ENCODE assay signal across 8 mouse cellular contexts in the genomic region with DNA sequence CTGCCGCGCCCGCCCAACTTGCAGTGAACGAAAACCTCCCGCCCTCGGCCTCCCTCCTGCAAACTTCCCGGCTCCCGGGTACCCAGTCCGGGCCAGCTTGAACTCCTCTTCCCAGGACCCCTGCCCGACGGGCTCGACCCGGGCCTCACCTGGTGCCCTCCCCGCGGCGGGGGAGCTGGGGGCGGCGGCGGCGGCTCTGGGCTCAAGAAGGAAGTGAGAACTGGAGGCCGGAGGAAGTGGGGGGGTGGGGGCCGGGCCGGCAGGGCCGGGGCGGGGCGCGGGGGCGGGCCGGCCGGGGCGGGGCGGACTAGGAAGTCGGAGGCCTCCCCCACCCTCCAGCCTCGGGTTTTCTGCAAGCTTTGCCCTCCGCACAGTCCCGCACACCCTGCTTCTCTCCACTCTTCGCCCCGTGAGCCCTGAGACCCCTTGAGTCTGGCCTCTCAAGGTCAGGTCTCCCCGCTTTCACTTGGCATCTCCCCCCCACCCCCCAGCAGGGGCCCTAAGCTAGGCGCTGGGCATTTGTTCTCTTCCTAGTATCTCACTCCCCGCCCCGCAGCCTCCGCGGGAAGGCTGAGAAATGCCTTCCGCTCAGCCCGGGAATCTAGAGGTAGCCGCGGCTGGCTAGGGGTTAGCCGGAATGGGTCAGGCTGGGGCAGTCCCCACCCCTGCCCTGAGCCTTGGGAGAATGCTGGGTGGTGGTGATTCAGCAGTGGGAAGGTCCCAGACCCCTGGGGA. TPM values are rescaled to one million over a fixed set of nuclear protein-coding genes. Genes with fewer than 3 reads are reported as not detected.
DNase-seq lines count a peak whose midpoint lies in the region; ATAC-seq and TF ChIP-seq lines count a peak whose summit lies in the region.

No protein-coding gene starts in this region.

- peak overlapping the region; percentile 81 for H3K4me3 ChIP-seq in forebrain, embryonic 12.5 days (replicated peaks)
- H3K4me3 ChIP-seq in lung, postnatal 0 days (ENCODE audit: low read depth, low read length): peak overlapping the region; percentile 93
- peak overlapping the region; percentile 70 for H3K4me3 ChIP-seq in olfactory bulb, adult 2 months (ENCODE audit: insufficient read depth, low read depth, low read length)
- H3K4me3 ChIP-seq in thymus, adult 2 months (ENCODE audit: control insufficient read depth, insufficient read depth, low read length): peak overlapping the region; percentile 84

- H3K9ac ChIP-seq in forebrain, embryonic 12.5 days: peak overlapping the region; percentile 85
- peak overlapping the region; percentile 95 for H3K9ac ChIP-seq in lung, postnatal 0 days (replicated peaks; ENCODE audit: low read depth)

- TF ChIP-seq POLR2A in olfactory bulb, adult 2 months (IDR thresholded peaks at IDR 0.05; ENCODE audit: insufficient read depth, low read depth, low read length): 0 out of 2 replicates have a peak, but pooled peaks have one; percentile 17
- peak; percentile 68 for TF ChIP-seq POLR2A in thymus, adult 2 months (IDR thresholded peaks at IDR 0.05; ENCODE audit: control insufficient read depth, extremely low read depth, insufficient read depth, low read length, poor library complexity)

- no peaks in the 10 kb centered on the region for H3K27me3 ChIP-seq in forebrain, embryonic 12.5 days
- no peaks in the 10 kb centered on the region for H3K27me3 ChIP-seq in lung, postnatal 0 days (replicated peaks; ENCODE audit: insufficient read depth, low read length)
- no peaks in the 10 kb centered on the region for H3K27me3 ChIP-seq in thymus, adult 2 months (ENCODE audit: control insufficient read depth, insufficient read depth, low read length)

- under 1% methylated on average over 32 of the region's 49 CpGs for WGBS in forebrain, embryonic 12.5 days
- 1% methylated on average over 31 of the region's 49 CpGs for WGBS in lung, postnatal 0 days
- WGBS in olfactory bulb, adult 2 months: under 1% methylated on average over 48 of the region's 49 CpGs
- under 1% methylated on average over 44 of the region's 49 CpGs for WGBS in thymus, adult 2 months

- no peak for TF ChIP-seq EP300 in lung, postnatal 0 days (IDR thresholded peaks at IDR 0.05)

- ATAC-seq in cerebellum, adult (ENCODE audit: insufficient number of reproducible peaks, low FRiP score, low TSS enrichment): peak; percentile 56
- ATAC-seq in forebrain, embryonic 12.5 days (ENCODE audit: low FRiP score): peak; percentile 78
- ATAC-seq in lung, postnatal 0 days: peak; percentile 81

- peak overlapping the region; percentile 91 for H3K4me2 ChIP-seq in forebrain, embryonic 12.5 days
- H3K4me2 ChIP-seq in lung, postnatal 0 days (replicated peaks; ENCODE audit: low read depth, low read length): peak overlapping the region; percentile 81

- no peaks in the 10 kb centered on the region for H3K36me3 ChIP-seq in forebrain, embryonic 12.5 days (replicated peaks)
- no peaks in the 10 kb centered on the region for H3K36me3 ChIP-seq in lung, postnatal 0 days (ENCODE audit: insufficient read depth, low read length)
- no peaks in the 10 kb centered on the region for H3K36me3 ChIP-seq in thymus, adult 2 months (ENCODE audit: control insufficient read depth, insufficient read depth, low read length)

- peak; percentile 54 for DNase-seq in ES-CJ7 (ENCODE audit: low read depth, low spot score)
- DNase-seq in heart, postnatal 10 days: peak; percentile 84
- peak; percentile 73 to 87 for DNase-seq in kidney, postnatal 36 days
- DNase-seq in lung, postnatal 0 days (ENCODE audit: low spot score): peak; percentile 92
- DNase-seq in thymus, adult 2 months: peak; percentile 84

- no peaks in the 10 kb centered on the region for H3K9me3 ChIP-seq in forebrain, embryonic 12.5 days
- no peaks in the 10 kb centered on the region for H3K9me3 ChIP-seq in lung, postnatal 0 days (ENCODE audit: low read length)

- peak overlapping the region; percentile 84 for H3K27ac ChIP-seq in forebrain, embryonic 12.5 days
- H3K27ac ChIP-seq in lung, postnatal 0 days (ENCODE audit: low read length): peak overlapping the region; percentile 99
- H3K27ac ChIP-seq in olfactory bulb, adult 2 months (ENCODE audit: insufficient read depth, low read depth, low read length): peak overlapping the region; percentile 87
- peak overlapping the region; percentile 97 for H3K27ac ChIP-seq in thymus, adult 2 months (ENCODE audit: control insufficient read depth, insufficient read depth, low read length)

- intact Hi-C loops in heart, postnatal 10 days (cut with DNase I): loop anchor here (1.0 to 10.0 kb wide), 2 partner anchors 58 to 595 kb away; no protein-coding TSS in a partner anchor

- TF ChIP-seq CTCF in lung, postnatal 0 days (IDR thresholded peaks at IDR 0.05): no peak; the same call in 1 of the 2 replicates
- TF ChIP-seq CTCF in olfactory bulb, adult 2 months (IDR thresholded peaks at IDR 0.05; ENCODE audit: insufficient read depth, low read depth, low read length): no peak
- 0 out of 2 replicates have a peak, but pooled peaks have one; percentile 3 for TF ChIP-seq CTCF in thymus, adult 2 months (IDR thresholded peaks at IDR 0.05; ENCODE audit: borderline replicate concordance, control insufficient read depth, extremely low read depth, insufficient read depth, low read length, poor library complexity)

- peaks cover 39% of the 10 kb centered on the region for H3K4me1 ChIP-seq in forebrain, embryonic 12.5 days
- peaks cover 36% of the 10 kb centered on the region for H3K4me1 ChIP-seq in lung, postnatal 0 days (ENCODE audit: insufficient read depth, low read depth, low read length)
- peaks cover 10% of the 10 kb centered on the region; the same call in 1 of the 2 replicates for H3K4me1 ChIP-seq in olfactory bulb, adult 2 months (ENCODE audit: control insufficient read depth, insufficient read depth, low read length)
- peaks cover 36% of the 10 kb centered on the region for H3K4me1 ChIP-seq in thymus, adult 2 months (replicated peaks; ENCODE audit: control insufficient read depth, insufficient read depth, low read length)

RNA-seq across cellular contexts. Expression of a gene that starts 5.8 kb away (rescaled TPM):
- polyA plus RNA-seq in forebrain, embryonic 12.5 days (2016; fragmentation: Nextera tagmentation; extraction: Ambion mirVana): 21.7 and 25.1 TPM in 2 replicates
- total RNA-seq in heart, postnatal 10 days (2021): 10 to 100 TPM; 40.8 to 42.2 TPM
- polyA plus RNA-seq in lung, postnatal 0 days (2015; fragmentation: Nextera tagmentation; extraction: Ambion mirVana): 133 and 141 TPM in 2 replicates
- not detected in 2 replicates for polyA plus RNA-seq in olfactory bulb, adult 2 months (2012; ENCODE audit: insufficient read depth, insufficient read length, low replicate concordance, missing spikeins)
- polyA plus RNA-seq in thymus, adult 2 months (2012; rRNA removed): 221 and 282 TPM in 2 replicates

RNA-seq across cellular contexts. Expression of a gene that starts 17.5 kb away (rescaled TPM):
- 11.6 and 11.7 TPM in 2 replicates for polyA plus RNA-seq in forebrain, embryonic 12.5 days (2016; fragmentation: Nextera tagmentation; extraction: Ambion mirVana)
- total RNA-seq in heart, postnatal 10 days (2021): 10 to 100 TPM; 23.4 to 30.7 TPM
- polyA plus RNA-seq in lung, postnatal 0 days (2015; fragmentation: Nextera tagmentation; extraction: Ambion mirVana): 18.6 and 19.1 TPM in 2 replicates
- polyA plus RNA-seq in olfactory bulb, adult 2 months (2012; ENCODE audit: insufficient read depth, insufficient read length, low replicate concordance, missing spikeins): not detected in 2 replicates
- polyA plus RNA-seq in thymus, adult 2 months (2012; rRNA removed): 98.6 and 107 TPM in 2 replicates

RNA-seq across cellular contexts. Expression of a gene that starts 40.1 kb away (rescaled TPM):
- 54.3 and 59.2 TPM in 2 replicates for polyA plus RNA-seq in forebrain, embryonic 12.5 days (2016; fragmentation: Nextera tagmentation; extraction: Ambion mirVana)
- total RNA-seq in heart, postnatal 10 days (2021): 10 to 100 TPM; 55.2 to 58.0 TPM
- 109 and 137 TPM in 2 replicates for polyA plus RNA-seq in lung, postnatal 0 days (2015; fragmentation: Nextera tagmentation; extraction: Ambion mirVana)
- not detected in 2 replicates for polyA plus RNA-seq in olfactory bulb, adult 2 months (2012; ENCODE audit: insufficient read depth, insufficient read length, low replicate concordance, missing spikeins)
- polyA plus RNA-seq in thymus, adult 2 months (2012; rRNA removed): 99.7 and 131 TPM in 2 replicates

RNA-seq across cellular contexts. Expression of a gene that starts 40.1 kb away (rescaled TPM):
- polyA plus RNA-seq in forebrain, embryonic 12.5 days (2016; fragmentation: Nextera tagmentation; extraction: Ambion mirVana): 45.2 and 46.8 TPM in 2 replicates
- total RNA-seq in heart, postnatal 10 days (2021): 10 to 100 TPM; 39.9 to 40.5 TPM
- polyA plus RNA-seq in lung, postnatal 0 days (2015; fragmentation: Nextera tagmentation; extraction: Ambion mirVana): 15.5 and 17.0 TPM in 2 replicates
- not detected in 2 replicates for polyA plus RNA-seq in olfactory bulb, adult 2 months (2012; ENCODE audit: insufficient read depth, insufficient read length, low replicate concordance, missing spikeins)
- polyA plus RNA-seq in thymus, adult 2 months (2012; rRNA removed): 23.7 and 28.1 TPM in 2 replicates

Comparison
In these comparisons a context has a peak if more than half of its experiments do, and no peak if none do; other contexts are left out.
1. Peak in every context shown above with its lines: DNase-seq, ATAC-seq, H3K4me3 ChIP-seq and H3K27ac ChIP-seq.
2. RNA of a gene that starts 5.8 kb away (polyA plus RNA-seq): 221 to 282 TPM in thymus, adult 2 months, 133 to 141 TPM in lung, postnatal 0 days and 21.7 to 25.1 TPM in forebrain, embryonic 12.5 days; not detected in olfactory bulb, adult 2 months; every median in the first group is over 10 times any median in the second.
3. RNA of a gene that starts 40.1 kb away (polyA plus RNA-seq): 99.7 to 131 TPM in thymus, adult 2 months, 109 to 137 TPM in lung, postnatal 0 days and 54.3 to 59.2 TPM in forebrain, embryonic 12.5 days; not detected in olfactory bulb, adult 2 months; every median in the first group is over 10 times any median in the second.